Mouse (Mus musculus): ENCODE measurements at regions not wholly inside any gene's neighbourhood (a gene's known extent, or its start where the extent isn't known, plus 50 kb on each side); places are given as distances from the start of the nearest gene placed in this dataset.

- DNase-seq (ENCODE audit: low read depth), result no peak
Observed at GRCm38 (mm10) chr3:35235066-35235465, 518.8 kb upstream of the Atp11b start.

- DNase-seq (ENCODE audit: low read depth), result no peak
Observed at GRCm38 (mm10) chr3:35235772-35236171, 518.1 kb upstream of the Atp11b start.

GRCm38 (mm10) chr3:35237342-35237741, 516.6 kb upstream of the Atp11b start:
- no peak for DNase-seq (ENCODE audit: low read depth)

- DNase-seq (ENCODE audit: low read depth), result no peak
Observed at GRCm38 (mm10) chr3:35242349-35242748, 511.6 kb upstream of the Atp11b start.

- no peak for DNase-seq (ENCODE audit: low read depth)
Observed at GRCm38 (mm10) chr3:35242871-35243529, 510.9 kb upstream of the Atp11b start.

GRCm38 (mm10) chr3:35245003-35245402, 508.9 kb upstream of the Atp11b start:
- DNase-seq (ENCODE audit: low read depth), result no peak

GRCm38 (mm10) chr3:35245946-35246665, 507.8 kb upstream of the Atp11b start:
- peak; percentile 24 for DNase-seq (ENCODE audit: low read depth)

- no peak for DNase-seq (ENCODE audit: low read depth)
Observed at GRCm38 (mm10) chr3:35249160-35249559, 504.7 kb upstream of the Atp11b start.

- DNase-seq (ENCODE audit: low read depth), result no peak
Observed at GRCm38 (mm10) chr3:35250092-35250749, 503.7 kb upstream of the Atp11b start.

GRCm38 (mm10) chr3:35253861-35254260, 500.0 kb upstream of the Atp11b start:
- peak; percentile 26 for DNase-seq (ENCODE audit: low read depth)

GRCm38 (mm10) chr3:35260936-35261335, 493.0 kb upstream of the Atp11b start:
- DNase-seq (ENCODE audit: low read depth), result no peak

- no peak for DNase-seq (ENCODE audit: low read depth)
Observed at GRCm38 (mm10) chr3:35268949-35269348, 485.0 kb upstream of the Atp11b start.

- DNase-seq (ENCODE audit: low read depth), result no peak
Observed at GRCm38 (mm10) chr3:35269977-35270880, 483.7 kb upstream of the Atp11b start.

- DNase-seq (ENCODE audit: low read depth), result no peak
Observed at GRCm38 (mm10) chr3:35273546-35273945, 480.4 kb upstream of the Atp11b start.

GRCm38 (mm10) chr3:35280981-35281380, 472.9 kb upstream of the Atp11b start:
- DNase-seq (ENCODE audit: low read depth), result peak; percentile 31

GRCm38 (mm10) chr3:35282106-35282505, 471.8 kb upstream of the Atp11b start:
- no peak for DNase-seq (ENCODE audit: low read depth)

- DNase-seq (ENCODE audit: low read depth), result no peak
Observed at GRCm38 (mm10) chr3:35294771-35295170, 459.1 kb upstream of the Atp11b start.

GRCm38 (mm10) chr3:35295746-35296145, 458.2 kb upstream of the Atp11b start:
- no peak for DNase-seq (ENCODE audit: low read depth)

GRCm38 (mm10) chr3:35299036-35299435, 454.9 kb upstream of the Atp11b start:
- no peak for DNase-seq (ENCODE audit: low read depth)

GRCm38 (mm10) chr3:35306013-35306412, 447.9 kb upstream of the Atp11b start:
- no peak for DNase-seq (ENCODE audit: low read depth)

GRCm38 (mm10) chr3:35314177-35314576, 439.7 kb upstream of the Atp11b start:
- no peak for DNase-seq (ENCODE audit: low read depth)

- no peak for DNase-seq (ENCODE audit: low read depth)
Observed at GRCm38 (mm10) chr3:35315162-35315561, 438.7 kb upstream of the Atp11b start.

Measured in gonadal fat pad, adult 2 months (tissue).